Mouse (Mus musculus): Measurements from ENCODE around the gene Mpi.

- no peak for TF ChIP-seq CTCF (IDR thresholded peaks at IDR 0.05; ENCODE audit: low read depth, low read length)
- TF ChIP-seq POLR2A (IDR thresholded peaks at IDR 0.05; ENCODE audit: borderline replicate concordance, low read depth, low read length): no peak
These were observed 28.8 kb downstream of the Mpi start for GRCm38 (mm10) chr9:57523754-57524153.
